Mouse (Mus musculus) cerebellum, adult 2 months (tissue): ENCODE results near the gene Prickle3.

ENCODE experiments used
- CTCF ChIP-seq: fragments of 200-500 bp; IDR thresholded peaks from 2 replicates; pipeline ENCODE4 v1.5.1; 2011; ENCODE audit warnings: low read depth, mild to moderate bottlenecking, control low read depth, low read length, moderate library complexity, borderline replicate concordance; ENCODE audit not compliant: insufficient read depth
- POLR2A ChIP-seq: fragments of 200-500 bp; IDR thresholded peaks from 2 replicates; pipeline ENCODE4 v1.6.1; 2011; ENCODE audit warnings: low read length, control low read depth, borderline replicate concordance; ENCODE audit not compliant: insufficient read depth

DNA sequence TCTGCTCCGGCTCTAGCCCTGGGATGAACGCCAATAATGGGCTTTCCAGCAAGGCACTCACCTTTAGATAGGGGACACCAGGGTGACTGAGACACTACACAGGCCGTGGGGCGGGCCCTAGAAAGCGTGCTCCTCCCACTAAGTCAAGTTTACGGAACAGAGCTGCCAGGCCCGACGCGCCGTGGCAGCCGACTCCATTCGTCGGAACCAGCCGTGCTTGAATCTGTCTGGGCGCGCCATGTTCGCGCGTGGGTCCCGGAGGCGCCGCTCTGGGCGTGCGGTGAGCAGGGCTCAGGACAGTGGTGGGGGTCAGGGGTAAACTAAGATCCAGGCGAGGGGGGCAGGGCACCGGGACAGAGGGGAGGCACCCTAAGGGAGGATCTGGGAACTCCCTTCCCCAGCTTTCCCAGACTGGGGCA, at the start of gene Prickle3:
- TF ChIP-seq CTCF (no peak), POLR2A (no peak)
